27 mouse cellular contexts compared by ENCODE assay signal in genomic region chr8:30960486-30960885, GRCm38 (mm10).
"Had no signal": no experiment of that assay in that cellular context is flagged by ENCODE, and none has a peak within 500 bp of the region (broad histone marks: within the 10 kb centered on the region; RNA-seq: fewer than 3 reads in every experiment).

No protein-coding gene starts in this region.

- H3K4me1 ChIP-seq: kidney, embryonic 15.5 days; liver, embryonic 12.5 days had no signal

- H3K36me3 ChIP-seq: heart, embryonic 13.5 days; heart, embryonic 15.5 days; hindbrain, embryonic 13.5 days; hindbrain, embryonic 15.5 days; kidney, embryonic 15.5 days; limb, embryonic 13.5 days; limb, embryonic 15.5 days; liver, embryonic 12.5 days had no signal

- H3K9ac ChIP-seq: heart, embryonic 13.5 days; heart, embryonic 15.5 days; hindbrain, embryonic 13.5 days; hindbrain, embryonic 15.5 days; kidney, embryonic 15.5 days; limb, embryonic 13.5 days; limb, embryonic 15.5 days; liver, embryonic 12.5 days; liver, embryonic 14.5 days had no signal

- H3K4me2 ChIP-seq: heart, embryonic 11.5 days; heart, embryonic 13.5 days; hindbrain, embryonic 13.5 days; hindbrain, embryonic 15.5 days; kidney, embryonic 15.5 days; limb, embryonic 13.5 days; limb, embryonic 15.5 days; liver, embryonic 12.5 days had no signal

- DNase-seq: gastrocnemius, adult 2 months; gastrocnemius, postnatal 10 days; gastrocnemius, postnatal 25 days; heart, adult 18-20 months; heart, postnatal 14 days; heart, postnatal 36 days; kidney, adult 11 months; kidney, adult 2 months; kidney, adult 9 months; kidney, postnatal 14 days; kidney, postnatal 36 days; layer of hippocampus, adult 9-11 months; layer of hippocampus, postnatal 36 days; left cerebral cortex, postnatal 4 days had no signal

- H3K4me3 ChIP-seq: gastrocnemius, adult 2 months; heart, embryonic 13.5 days; heart, embryonic 15.5 days; hindbrain, embryonic 13.5 days; hindbrain, embryonic 15.5 days; kidney, embryonic 15.5 days; limb, embryonic 13.5 days; limb, embryonic 15.5 days; liver, embryonic 12.5 days had no signal

- ATAC-seq: hindbrain, postnatal 0 days; intestine, embryonic 16.5 days; liver, embryonic 12.5 days had no signal

- H3K9me3 ChIP-seq: heart, embryonic 13.5 days; heart, embryonic 15.5 days; hindbrain, embryonic 13.5 days; hindbrain, embryonic 15.5 days; kidney, embryonic 15.5 days; limb, embryonic 13.5 days; limb, embryonic 15.5 days; liver, embryonic 12.5 days had no signal

- H3K27ac ChIP-seq: gastrocnemius, adult 2 months; heart, embryonic 13.5 days; heart, embryonic 15.5 days; hindbrain, embryonic 13.5 days; hindbrain, embryonic 15.5 days; hindbrain, postnatal 0 days; kidney, embryonic 15.5 days; kidney, postnatal 0 days; limb, embryonic 13.5 days; limb, embryonic 15.5 days; liver, embryonic 12.5 days; liver, embryonic 14.5 days had no signal

- H3K27me3 ChIP-seq: heart, embryonic 13.5 days; heart, embryonic 15.5 days; kidney, embryonic 15.5 days; limb, embryonic 15.5 days; liver, embryonic 12.5 days had no signal
